ENCODE assay signal across 8 mouse cellular contexts in the genomic region with DNA sequence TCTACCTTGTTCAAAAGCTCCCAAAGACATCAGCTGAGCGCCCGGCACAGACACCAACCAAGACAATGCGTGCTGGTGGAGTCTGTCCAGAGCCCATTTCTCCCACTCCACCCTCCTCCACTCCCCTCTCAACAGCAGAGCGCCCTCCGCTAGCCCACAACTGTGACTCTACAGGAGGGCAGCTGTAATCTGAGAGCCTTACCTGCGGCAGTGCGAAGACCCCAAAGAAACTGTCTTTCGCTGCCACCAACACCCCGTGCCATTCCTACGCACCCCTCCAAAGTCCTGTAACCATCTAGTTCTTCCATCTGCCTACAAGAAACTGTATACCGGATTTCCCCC. TPM values are rescaled to one million over a fixed set of nuclear protein-coding genes. Genes with fewer than 3 reads are reported as not detected.
DNase-seq lines count a peak whose midpoint lies in the region; ATAC-seq and TF ChIP-seq lines count a peak whose summit lies in the region.

A gene (plus strand): TSS at position 202 of the 342 bp plus-strand sequence.

- no peak for TF ChIP-seq CTCF in olfactory bulb, adult 2 months (IDR thresholded peaks at IDR 0.05; ENCODE audit: insufficient read depth, low read depth, low read length)

- H3K9ac ChIP-seq in lung, embryonic 16.5 days (ENCODE audit: low read length), result peak within 1 kb of the TSS; percentile 65
- H3K9ac ChIP-seq in hindbrain, embryonic 15.5 days, result peak within 1 kb of the TSS; percentile 42
- peak within 1 kb of the TSS; percentile 42; the same call in 1 of the 2 replicates for H3K9ac ChIP-seq in liver, embryonic 12.5 days

- WGBS in lung, embryonic 16.5 days, result 2% methylated on average over 11 of the region's 11 CpGs
- under 1% methylated on average over 11 of the region's 11 CpGs for WGBS in hindbrain, embryonic 15.5 days
- 2% methylated on average over 11 of the region's 11 CpGs for WGBS in liver, embryonic 12.5 days (ENCODE audit: insufficient replicate concordance)
- 7% methylated on average over 11 of the region's 11 CpGs for WGBS in olfactory bulb, adult 2 months

- TF ChIP-seq POLR2A in olfactory bulb, adult 2 months (IDR thresholded peaks at IDR 0.05; ENCODE audit: insufficient read depth, low read depth, low read length), result no peak

- H3K4me3 ChIP-seq in lung, embryonic 16.5 days (ENCODE audit: low read length), result peak within 1 kb of the TSS; percentile 63
- peak within 1 kb of the TSS; percentile 51 for H3K4me3 ChIP-seq in hindbrain, embryonic 15.5 days
- peak within 1 kb of the TSS; percentile 56 for H3K4me3 ChIP-seq in liver, embryonic 12.5 days
- peak within 1 kb of the TSS; percentile 45 for H3K4me3 ChIP-seq in olfactory bulb, adult 2 months (ENCODE audit: insufficient read depth, low read depth, low read length)

- no peaks in the 10 kb centered on the region for H3K36me3 ChIP-seq in lung, embryonic 16.5 days (ENCODE audit: control insufficient read depth, insufficient read depth, low read length)
- no peaks in the 10 kb centered on the region for H3K36me3 ChIP-seq in hindbrain, embryonic 15.5 days
- H3K36me3 ChIP-seq in liver, embryonic 12.5 days, result no peaks in the 10 kb centered on the region

- H3K27me3 ChIP-seq in lung, embryonic 16.5 days (ENCODE audit: control insufficient read depth, insufficient read depth, low read depth, low read length), result peaks cover 36% of the 10 kb centered on the region
- H3K27me3 ChIP-seq in hindbrain, embryonic 15.5 days, result peaks cover 46% of the 10 kb centered on the region
- peaks cover 77% of the 10 kb centered on the region for H3K27me3 ChIP-seq in liver, embryonic 12.5 days (replicated peaks)

- H3K4me2 ChIP-seq in lung, embryonic 16.5 days (ENCODE audit: low read depth, low read length), result peak within 1 kb of the TSS; percentile 99
- peak within 1 kb of the TSS; percentile 84 for H3K4me2 ChIP-seq in hindbrain, embryonic 15.5 days
- H3K4me2 ChIP-seq in liver, embryonic 12.5 days, result peak within 1 kb of the TSS; percentile 84

- H3K9me3 ChIP-seq in lung, embryonic 16.5 days (ENCODE audit: control insufficient read depth, low read length), result no peaks in the 10 kb centered on the region
- H3K9me3 ChIP-seq in hindbrain, embryonic 15.5 days, result no peaks in the 10 kb centered on the region
- H3K9me3 ChIP-seq in liver, embryonic 12.5 days (replicated peaks), result no peaks in the 10 kb centered on the region

- no peak for ATAC-seq in lung, embryonic 16.5 days (ENCODE audit: low read depth)
- peak; percentile 25; the same call in 1 of the 2 replicates for ATAC-seq in hindbrain, embryonic 15.5 days (ENCODE audit: low FRiP score, low read depth)
- ATAC-seq in liver, embryonic 12.5 days, result peak; percentile 31

- DNase-seq in lung, adult 18-20 months, result no peak
- no peak for DNase-seq in adrenal gland, postnatal 25 days
- DNase-seq in gastrocnemius, adult 8-10 months (ENCODE audit: low spot score in 2 of 2), result no peak
- DNase-seq in yolk sac, embryonic 10.5 days (ENCODE audit: low spot score), result no peak

- H3K27ac ChIP-seq in lung, embryonic 16.5 days (ENCODE audit: low read length), result no peak within 1 kb of the TSS
- 0 out of 2 replicates have a peak within 1 kb of the TSS, but pooled peaks have one; percentile 20 for H3K27ac ChIP-seq in hindbrain, embryonic 15.5 days (replicated peaks)
- no peak within 1 kb of the TSS for H3K27ac ChIP-seq in liver, embryonic 12.5 days
- H3K27ac ChIP-seq in olfactory bulb, adult 2 months (ENCODE audit: insufficient read depth, low read depth, low read length), result no peak within 1 kb of the TSS

- peaks cover 17% of the 10 kb centered on the region for H3K4me1 ChIP-seq in lung, embryonic 16.5 days (replicated peaks; ENCODE audit: control insufficient read depth, insufficient read depth, low read length)
- peaks cover 31% of the 10 kb centered on the region for H3K4me1 ChIP-seq in hindbrain, embryonic 15.5 days (replicated peaks)
- H3K4me1 ChIP-seq in liver, embryonic 12.5 days, result peaks cover 32% of the 10 kb centered on the region
- peaks cover 18% of the 10 kb centered on the region for H3K4me1 ChIP-seq in olfactory bulb, adult 2 months (ENCODE audit: control insufficient read depth, insufficient read depth, low read length)

RNA-seq across cellular contexts. Expression of the gene that starts here (rescaled TPM):
- polyA plus RNA-seq in lung, embryonic 16.5 days (2015; fragmentation: Nextera tagmentation; extraction: Ambion mirVana), result 246 and 249 TPM in 2 replicates
- total RNA-seq in adrenal gland, postnatal 25 days (2021), result 109 and 115 TPM in 2 replicates
- total RNA-seq in gastrocnemius, adult 8-10 months (2022), result 10 to 100 TPM; 36.4 to 49.9 (median 40.9) TPM
- polyA plus RNA-seq in hindbrain, embryonic 15.5 days (2015; fragmentation: Nextera tagmentation; extraction: Ambion mirVana), result 291 and 297 TPM in 2 replicates
- polyA plus RNA-seq in liver, embryonic 12.5 days (2016; fragmentation: Nextera tagmentation; extraction: Ambion mirVana), result 150 TPM in 2 replicates
- polyA plus RNA-seq in olfactory bulb, adult 2 months (2012; ENCODE audit: insufficient read depth, insufficient read length, low replicate concordance, missing spikeins), result 373 TPM in 1 of 2 replicates, not detected in the other
